Mouse (Mus musculus): Measurements from ENCODE around the gene Susd2.

DNA sequence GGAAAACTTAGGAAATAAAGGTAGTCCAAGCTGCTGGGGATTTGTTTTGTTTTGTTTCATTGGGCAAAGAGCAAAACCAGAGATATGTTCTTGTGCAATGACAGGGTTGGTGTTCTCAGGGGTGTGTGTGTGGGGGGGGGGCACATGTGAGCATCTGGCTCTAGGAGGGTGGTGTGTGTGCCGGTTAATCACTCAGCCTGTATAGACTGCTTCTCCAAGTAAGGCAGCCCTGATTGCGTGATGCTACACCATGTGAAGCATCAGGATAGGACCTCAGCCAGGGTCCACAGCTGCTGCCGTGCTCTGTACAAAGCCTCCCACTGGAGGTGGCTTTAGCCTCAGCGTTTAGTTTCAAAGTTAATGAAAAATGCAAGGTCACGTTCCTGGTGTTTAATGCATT, 10.8 kb downstream of the Susd2 start:
- no peak for TF ChIP-seq CTCF (IDR thresholded peaks at IDR 0.05; ENCODE audit: borderline replicate concordance, control insufficient read depth, extremely low read depth, insufficient read depth, low read length, poor library complexity)
- no peak for TF ChIP-seq POLR2A (IDR thresholded peaks at IDR 0.05; ENCODE audit: control insufficient read depth, extremely low read depth, insufficient read depth, low read length, poor library complexity)
